Mouse (Mus musculus) CH12.LX (cell line): ENCODE data around the gene Syt8. TPM values are rescaled to one million over a fixed set of nuclear protein-coding genes. Genes with fewer than 3 reads are reported as not detected.

Source experiments
- polyA plus RNA-seq: library from polyadenylated mRNA; unstranded; fragments of >175 nt; gene quantifications from 2 replicates; pipeline ENCODE4 v1.2.1, GENCODE M21; 2012; ENCODE audit warnings: low read depth; ENCODE audit not compliant: insufficient read length
- total RNA-seq, 2 experiments: library from RNA; depleted of rRNA; stranded (reverse); fragments of 300-350 nt in 1 of 2; fragments of >200 nt in 1 of 2; gene quantifications; 2 replicates each; pipeline ENCODE4 v1.2.3; 2012 to 2014

Gene Syt8
- total and polyA plus RNA-seq, 3 experiments = not detected

Other genes starting within 250 kb of the Syt8 start
- gene Gm10153, start 244.5 kb upstream of the Syt8 start, total RNA-seq (2012; rRNA removed) = not detected in 2 replicates
- not detected in 2 replicates for gene Gm10153, start 244.5 kb upstream of the Syt8 start, total RNA-seq (2014; rRNA removed)
- gene Gm10153, start 244.5 kb upstream of the Syt8 start, polyA plus RNA-seq = not detected in 2 replicates
- not detected in 2 replicates for gene Krtap5-3, start 233.5 kb upstream of the Syt8 start, total RNA-seq (2012; rRNA removed)
- gene Krtap5-3, start 233.5 kb upstream of the Syt8 start, total RNA-seq (2014; rRNA removed) = not detected in 2 replicates
- not detected in 2 replicates for gene Krtap5-3, start 233.5 kb upstream of the Syt8 start, polyA plus RNA-seq
- not detected in 2 replicates for gene Gm7579, start 223.0 kb upstream of the Syt8 start, total RNA-seq (2012; rRNA removed)
- gene Gm7579, start 223.0 kb upstream of the Syt8 start, total RNA-seq (2014; rRNA removed) = not detected in 2 replicates
- gene Gm7579, start 223.0 kb upstream of the Syt8 start, polyA plus RNA-seq = not detected in 2 replicates
- not detected in 2 replicates for gene Krtap5-5, start 204.9 kb upstream of the Syt8 start, total RNA-seq (2012; rRNA removed)
- not detected in 2 replicates for gene Krtap5-5, start 204.9 kb upstream of the Syt8 start, total RNA-seq (2014; rRNA removed)
- not detected in 2 replicates for gene Krtap5-5, start 204.9 kb upstream of the Syt8 start, polyA plus RNA-seq
- gene Gm40460, start 193.8 kb upstream of the Syt8 start, total RNA-seq (2012; rRNA removed) = not detected in 2 replicates
- gene Gm40460, start 193.8 kb upstream of the Syt8 start, total RNA-seq (2014; rRNA removed) = not detected in 2 replicates
- gene Gm40460, start 193.8 kb upstream of the Syt8 start, polyA plus RNA-seq = not detected in 2 replicates
- not detected in 2 replicates for gene Gm2431, start 176.5 kb upstream of the Syt8 start, total RNA-seq (2012; rRNA removed)
- gene Gm2431, start 176.5 kb upstream of the Syt8 start, total RNA-seq (2014; rRNA removed) = not detected in 2 replicates
- not detected in 2 replicates for gene Gm2431, start 176.5 kb upstream of the Syt8 start, polyA plus RNA-seq
- gene Gm4559, start 160.5 kb upstream of the Syt8 start, total RNA-seq (2012; rRNA removed) = not detected in 2 replicates
- gene Gm4559, start 160.5 kb upstream of the Syt8 start, total RNA-seq (2014; rRNA removed) = not detected in 2 replicates
- gene Gm4559, start 160.5 kb upstream of the Syt8 start, polyA plus RNA-seq = not detected in 2 replicates
- not detected in 2 replicates for gene Krtap5-1, start 137.7 kb upstream of the Syt8 start, total RNA-seq (2012; rRNA removed)
- gene Krtap5-1, start 137.7 kb upstream of the Syt8 start, total RNA-seq (2014; rRNA removed) = not detected in 2 replicates
- gene Krtap5-1, start 137.7 kb upstream of the Syt8 start, polyA plus RNA-seq = not detected in 2 replicates
- gene Krtap5-4, start 131.3 kb upstream of the Syt8 start, total RNA-seq (2012; rRNA removed) = not detected in 2 replicates
- not detected in 2 replicates for gene Krtap5-4, start 131.3 kb upstream of the Syt8 start, total RNA-seq (2014; rRNA removed)
- gene Krtap5-4, start 131.3 kb upstream of the Syt8 start, polyA plus RNA-seq = not detected in 2 replicates
- gene Ifitm10, start 61.1 kb upstream of the Syt8 start, total RNA-seq (2012; rRNA removed) = not detected in 2 replicates
- gene Ifitm10, start 61.1 kb upstream of the Syt8 start, total RNA-seq (2014; rRNA removed) = not detected in 2 replicates
- not detected in 2 replicates for gene Ifitm10, start 61.1 kb upstream of the Syt8 start, polyA plus RNA-seq
- gene Gm49369, start 52.2 kb upstream of the Syt8 start, total RNA-seq (2012; rRNA removed) = 8.4 TPM in 1 of 2 replicates, not detected in the other
- not detected in 2 replicates for gene Gm49369, start 52.2 kb upstream of the Syt8 start, total RNA-seq (2014; rRNA removed)
- 5.2 and 38.7 TPM in 2 replicates for gene Gm49369, start 52.2 kb upstream of the Syt8 start, polyA plus RNA-seq
- gene Ctsd, start 46.8 kb upstream of the Syt8 start, total RNA-seq (2012; rRNA removed) = 100 and 107 TPM in 2 replicates
- gene Ctsd, start 46.8 kb upstream of the Syt8 start, total RNA-seq (2014; rRNA removed) = 54.2 and 61.2 TPM in 2 replicates
- gene Ctsd, start 46.8 kb upstream of the Syt8 start, polyA plus RNA-seq = 97.6 and 104 TPM in 2 replicates
- gene Tnni2, start 7.0 kb downstream of the Syt8 start, total RNA-seq (2012; rRNA removed) = 35.0 and 50.1 TPM in 2 replicates
- gene Tnni2, start 7.0 kb downstream of the Syt8 start, total RNA-seq (2014; rRNA removed) = 74.0 and 77.4 TPM in 2 replicates
- gene Tnni2, start 7.0 kb downstream of the Syt8 start, polyA plus RNA-seq = 88.1 and 154 TPM in 2 replicates
- 314 and 364 TPM in 2 replicates for gene Lsp1, start 26.0 kb downstream of the Syt8 start, total RNA-seq (2012; rRNA removed)
- gene Lsp1, start 26.0 kb downstream of the Syt8 start, total RNA-seq (2014; rRNA removed) = 367 and 377 TPM in 2 replicates
- 715 and 732 TPM in 2 replicates for gene Lsp1, start 26.0 kb downstream of the Syt8 start, polyA plus RNA-seq
- 1.5 and 3.1 TPM in 2 replicates for gene Tnnt3, start 64.0 kb downstream of the Syt8 start, total RNA-seq (2012; rRNA removed)
- 3.3 and 4.1 TPM in 2 replicates for gene Tnnt3, start 64.0 kb downstream of the Syt8 start, total RNA-seq (2014; rRNA removed)
- gene Tnnt3, start 64.0 kb downstream of the Syt8 start, polyA plus RNA-seq = 13.3 and 16.9 TPM in 2 replicates
- gene Mrpl23, start 97.8 kb downstream of the Syt8 start, total RNA-seq (2012; rRNA removed) = 58.9 and 71.2 TPM in 2 replicates
- gene Mrpl23, start 97.8 kb downstream of the Syt8 start, total RNA-seq (2014; rRNA removed) = 60.7 and 70.8 TPM in 2 replicates
- 7.5 and 8.3 TPM in 2 replicates for gene Mrpl23, start 97.8 kb downstream of the Syt8 start, polyA plus RNA-seq
- gene Igf2, start 232.0 kb downstream of the Syt8 start, total RNA-seq (2012; rRNA removed) = not detected in 2 replicates
- gene Igf2, start 232.0 kb downstream of the Syt8 start, total RNA-seq (2014; rRNA removed) = not detected in 2 replicates
- 0.44 TPM in 1 of 2 replicates, not detected in the other for gene Igf2, start 232.0 kb downstream of the Syt8 start, polyA plus RNA-seq
- not detected in 2 replicates for gene Gm49394, start 235.1 kb downstream of the Syt8 start, total RNA-seq (2012; rRNA removed)
- gene Gm49394, start 235.1 kb downstream of the Syt8 start, total RNA-seq (2014; rRNA removed) = not detected in 2 replicates
- not detected in 2 replicates for gene Gm49394, start 235.1 kb downstream of the Syt8 start, polyA plus RNA-seq